Mouse (Mus musculus) layer of hippocampus, adult 9-10 months (tissue): ENCODE data around the gene Susd2.

Experiments used
- DNase-seq: peaks from one replicate; pipeline ENCODE4 v3.0.0; 2022; ENCODE audit warnings: low spot score

Gene Susd2

DNA sequence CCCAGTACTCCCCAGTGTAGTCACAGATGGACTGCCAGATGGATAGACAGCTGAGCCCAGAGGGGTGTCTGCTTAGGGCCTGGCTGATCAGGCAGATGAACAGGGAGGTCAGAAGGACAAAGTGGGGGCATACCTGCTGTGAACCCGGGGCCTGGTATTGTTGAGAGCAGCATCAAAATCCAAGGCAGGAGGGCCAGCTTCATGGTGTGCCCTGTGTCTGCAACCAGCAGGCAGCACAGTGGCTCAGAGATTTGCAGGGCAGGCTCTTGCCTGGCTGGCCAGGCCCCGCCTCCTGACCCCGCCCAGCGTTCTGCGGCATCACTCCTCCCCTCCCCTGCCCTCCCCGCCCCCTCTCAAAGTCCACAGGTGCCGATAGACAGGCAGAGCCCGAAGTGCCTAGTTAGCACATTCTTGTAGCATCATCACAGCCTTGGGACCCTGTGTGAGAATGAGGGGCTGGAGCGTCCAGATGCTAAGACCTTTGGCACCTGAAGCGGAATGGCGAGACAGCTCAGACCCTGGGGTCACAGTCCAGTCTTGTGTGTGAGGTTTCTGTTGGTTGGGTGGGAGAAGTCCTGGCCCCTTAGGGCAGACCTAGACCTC is at the start of gene Susd2:
Gene Susd2, minus strand, starts transcription at position 268 of the 603 bp plus-strand sequence.
- DNase-seq: no peak

DNA sequence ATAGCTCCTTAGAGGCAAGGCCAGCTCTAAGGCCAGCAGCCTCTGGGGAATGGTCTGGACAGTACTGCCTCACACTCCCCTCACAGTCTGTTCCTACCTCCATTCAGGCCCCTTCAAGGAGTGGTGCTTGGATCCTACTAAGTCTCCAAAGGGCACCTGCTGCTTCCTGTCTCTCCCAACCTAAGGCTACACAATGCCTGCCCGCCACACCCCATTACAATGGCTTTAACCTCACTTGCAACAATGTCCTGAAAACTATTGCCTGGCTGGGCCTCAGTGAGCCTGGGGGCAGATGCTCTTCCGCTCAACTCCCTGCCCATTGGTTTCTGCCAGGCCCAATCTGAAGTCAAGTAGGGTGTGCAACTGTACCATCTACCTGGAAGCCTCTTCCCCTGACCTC is 44.8 kb upstream of the Susd2 start:
- no peak for DNase-seq

DNA sequence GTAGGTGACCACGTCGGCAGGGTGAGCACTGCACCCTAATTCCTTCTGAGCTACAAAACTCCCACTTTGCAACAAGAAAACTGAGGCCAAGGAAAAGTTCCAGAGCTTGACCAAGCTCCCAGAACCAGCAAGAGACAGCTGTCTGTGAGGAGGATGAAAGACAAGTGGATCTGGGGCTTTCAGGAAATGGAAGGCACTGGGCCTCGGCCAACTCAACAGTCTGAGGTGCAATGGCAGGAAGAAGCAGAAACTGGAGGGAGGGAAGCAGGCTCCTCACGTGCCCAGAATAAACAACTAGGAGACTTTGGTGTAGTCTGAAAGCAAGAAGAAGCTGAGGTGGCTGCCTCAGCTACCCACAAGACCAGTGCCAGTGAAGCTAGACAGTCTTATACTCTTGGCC is 42.9 kb upstream of the Susd2 start:
- no peak for DNase-seq

DNA sequence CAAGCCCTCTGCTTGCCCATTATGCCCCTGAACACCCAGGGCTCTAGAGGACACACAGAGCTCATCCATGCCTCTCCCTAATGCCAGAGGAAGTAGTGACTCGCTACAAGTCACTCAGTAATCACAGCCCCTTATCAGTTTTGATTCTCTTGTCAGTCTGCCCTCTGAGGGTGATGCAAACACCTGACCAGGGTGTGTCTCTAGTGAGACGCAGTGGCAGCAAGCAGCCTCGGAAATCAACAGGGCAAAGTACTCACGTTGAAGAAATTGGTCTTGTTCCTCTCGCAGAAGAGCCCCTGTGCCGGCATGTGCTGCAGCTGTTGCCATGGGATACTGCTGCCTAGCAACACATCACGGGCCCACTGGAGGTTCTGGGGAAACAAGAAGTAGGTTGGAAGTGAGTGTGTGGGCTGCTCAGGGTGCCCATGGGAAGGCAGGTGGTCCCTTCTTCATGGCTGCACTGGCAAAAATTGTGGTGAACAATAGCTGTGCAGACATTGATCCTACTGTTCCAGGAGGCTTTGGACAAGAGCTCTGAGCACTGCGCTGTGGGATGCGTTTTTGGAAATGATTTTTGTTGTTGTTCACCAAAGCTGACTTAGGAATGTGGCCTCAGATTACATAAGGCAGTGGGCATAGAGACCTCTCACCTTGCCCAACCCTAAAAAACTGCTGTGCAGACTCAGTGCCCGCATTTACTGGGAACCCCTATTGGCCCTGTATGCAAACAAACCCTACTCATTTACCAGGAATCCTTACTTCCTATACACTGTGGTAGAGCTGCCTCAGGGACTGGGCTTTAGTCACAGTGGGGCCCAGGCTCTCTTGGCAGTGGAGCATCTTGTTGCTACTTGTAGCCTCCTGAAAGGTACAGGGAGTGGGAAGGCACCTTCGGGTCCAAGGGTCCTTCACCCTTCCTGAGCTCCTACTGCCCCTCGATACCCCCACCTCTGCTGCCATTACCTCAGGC is 40.5 kb upstream of the Susd2 start:
- DNase-seq: peak; percentile 61

DNA sequence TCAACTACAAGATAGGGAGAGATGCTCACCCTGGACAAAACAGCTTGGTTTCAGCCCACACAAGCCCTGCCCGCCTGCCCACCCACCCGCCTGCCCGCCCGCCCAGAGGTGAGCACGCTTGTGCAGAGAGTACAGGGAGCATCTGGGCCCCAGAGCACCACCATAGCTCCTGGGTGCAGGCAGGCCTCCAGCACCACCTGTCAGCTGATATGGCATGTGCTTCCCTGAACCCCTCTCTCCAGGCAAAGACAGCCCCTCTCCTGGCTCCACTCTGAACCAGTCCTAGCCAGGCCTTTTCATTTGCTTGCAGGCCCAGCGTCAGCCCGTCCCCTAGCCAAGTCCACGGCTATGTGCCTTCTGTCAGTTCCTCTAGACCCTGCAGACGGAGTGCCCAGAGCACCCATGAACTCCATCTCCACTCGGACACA is 36.8 kb upstream of the Susd2 start:
- no peak for DNase-seq

DNA sequence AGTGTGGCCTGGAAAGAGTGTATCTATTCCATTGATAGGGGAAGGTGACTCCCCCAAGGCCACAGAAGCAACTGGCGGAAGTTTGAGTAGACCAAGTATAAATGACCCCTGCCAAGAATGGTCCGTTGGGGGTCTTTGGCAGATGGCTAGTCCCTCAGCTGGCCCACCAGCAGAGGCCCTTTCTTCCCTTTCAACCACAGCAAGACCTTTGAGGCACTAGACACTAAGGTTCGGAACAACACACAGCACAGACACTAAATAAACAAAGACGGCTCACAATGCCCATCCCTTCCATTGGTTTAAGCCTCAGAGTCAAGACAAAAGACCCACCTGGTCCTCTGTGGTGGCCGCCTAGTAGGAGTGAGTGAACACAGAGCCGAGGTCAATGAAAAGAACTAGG is 35.4 kb upstream of the Susd2 start:
- no peak for DNase-seq

DNA sequence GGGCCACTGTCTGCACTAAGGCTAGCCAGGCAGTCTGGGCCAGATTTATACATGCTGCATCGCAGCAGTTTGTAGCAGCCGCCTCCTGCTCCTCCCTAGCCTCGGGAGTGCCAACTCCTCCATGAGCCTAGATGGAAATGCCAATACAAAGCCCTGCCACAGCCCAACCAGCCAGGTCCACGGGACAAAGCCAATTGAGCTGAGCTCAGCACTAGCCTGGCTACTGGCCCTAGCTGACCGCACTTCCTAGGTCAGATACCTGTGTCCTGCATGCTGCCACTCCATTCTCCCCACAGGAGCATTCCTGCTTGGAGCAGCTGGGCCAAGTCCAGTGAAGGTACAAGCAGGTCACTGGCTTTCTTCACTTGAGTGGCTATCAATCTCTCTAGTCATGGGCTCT is 34.2 kb upstream of the Susd2 start:
- DNase-seq: no peak

DNA sequence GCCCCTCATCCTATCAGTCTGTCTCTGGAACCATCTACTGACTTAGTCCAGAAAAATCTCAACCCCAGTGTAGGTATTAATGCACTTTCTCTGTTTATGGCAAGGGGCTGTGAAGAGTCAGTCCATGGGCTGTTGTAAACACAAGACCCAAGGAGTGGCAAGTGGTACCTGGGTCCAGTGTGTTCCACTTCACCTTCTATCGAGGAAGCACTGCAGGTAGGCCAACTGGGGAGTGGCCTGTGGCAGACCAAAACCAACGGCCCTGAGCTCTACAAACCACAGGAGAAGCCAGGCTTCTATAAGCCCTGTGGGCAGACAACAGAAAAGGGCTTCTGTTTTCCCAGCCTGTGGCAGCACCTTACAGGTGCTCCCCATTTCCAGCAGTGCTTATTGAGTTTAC is 33.8 kb upstream of the Susd2 start:
- DNase-seq: no peak

DNA sequence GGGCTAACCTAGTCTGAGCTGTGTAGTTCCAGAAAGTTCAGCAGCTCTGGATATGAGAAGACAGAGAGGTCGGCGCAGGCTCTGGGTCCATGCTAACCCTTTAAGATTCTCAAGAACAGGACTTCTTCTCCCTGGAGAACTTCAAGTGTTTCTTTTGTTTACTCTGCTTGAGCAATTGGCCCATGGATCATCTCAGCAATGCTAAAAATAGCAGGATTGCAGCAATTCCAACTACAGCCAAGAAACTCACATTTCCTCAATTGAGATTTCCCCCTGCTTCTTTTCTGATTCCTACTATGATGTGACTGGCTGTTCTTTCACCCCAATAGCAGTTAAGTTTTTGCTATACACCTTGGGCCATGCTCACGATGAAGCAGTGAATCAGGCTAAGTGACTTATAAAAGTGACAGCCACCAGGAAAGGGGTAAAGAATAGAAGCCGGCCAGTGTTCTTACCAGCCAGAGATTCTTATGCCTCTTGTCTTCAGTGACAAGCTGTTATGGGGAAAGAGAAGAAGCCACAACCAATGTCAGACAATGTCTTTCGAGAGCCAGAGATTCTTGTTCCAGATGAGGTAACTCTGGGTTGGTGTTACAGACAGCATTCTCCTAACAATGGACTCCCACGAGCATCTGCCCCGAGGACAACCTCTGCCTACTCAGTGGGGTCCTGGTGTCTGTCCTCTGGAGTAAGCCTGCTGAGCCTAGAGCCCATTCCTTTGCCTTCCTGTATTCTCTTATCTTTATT is 33.2 kb upstream of the Susd2 start:
- DNase-seq: no peak

DNA sequence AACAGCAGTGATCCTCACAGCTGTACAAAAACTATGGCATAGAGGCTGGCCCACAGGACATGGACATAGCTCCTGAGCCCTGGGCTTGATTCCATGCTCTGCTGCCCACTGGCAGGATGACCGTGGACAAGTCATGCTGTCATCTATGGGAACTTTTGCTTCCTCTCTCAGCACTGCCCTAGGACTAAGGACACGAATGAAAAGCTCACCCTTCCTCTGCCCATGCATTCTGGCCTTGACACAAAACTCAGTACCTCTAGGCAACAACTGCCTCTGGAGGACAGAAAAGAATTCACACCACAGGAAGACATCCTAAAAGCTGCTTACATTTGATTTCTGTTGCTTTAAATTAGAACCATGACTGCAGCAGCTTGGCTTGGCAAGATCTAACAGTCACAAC is 32.5 kb upstream of the Susd2 start:
- DNase-seq: no peak

DNA sequence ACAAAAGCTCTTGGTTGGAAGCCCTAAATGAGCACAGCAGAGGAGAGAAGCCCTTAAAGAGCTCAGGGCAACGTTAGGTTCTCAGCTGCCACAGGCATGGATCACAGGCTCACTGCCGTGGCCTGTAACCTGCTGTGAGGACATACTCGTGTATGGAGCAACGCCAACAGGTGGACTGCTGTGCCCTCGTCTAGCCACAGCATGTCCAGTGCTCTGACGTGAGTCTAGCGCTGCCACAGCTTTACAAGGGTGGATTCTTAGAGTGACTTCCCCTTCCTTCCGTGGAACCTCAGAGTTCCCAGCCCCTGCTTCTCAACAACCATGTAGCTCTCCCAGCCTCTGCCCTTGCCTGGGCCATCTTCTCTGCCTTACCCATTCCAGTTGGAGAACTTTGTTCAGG is 31.8 kb upstream of the Susd2 start:
- no peak for DNase-seq

DNA sequence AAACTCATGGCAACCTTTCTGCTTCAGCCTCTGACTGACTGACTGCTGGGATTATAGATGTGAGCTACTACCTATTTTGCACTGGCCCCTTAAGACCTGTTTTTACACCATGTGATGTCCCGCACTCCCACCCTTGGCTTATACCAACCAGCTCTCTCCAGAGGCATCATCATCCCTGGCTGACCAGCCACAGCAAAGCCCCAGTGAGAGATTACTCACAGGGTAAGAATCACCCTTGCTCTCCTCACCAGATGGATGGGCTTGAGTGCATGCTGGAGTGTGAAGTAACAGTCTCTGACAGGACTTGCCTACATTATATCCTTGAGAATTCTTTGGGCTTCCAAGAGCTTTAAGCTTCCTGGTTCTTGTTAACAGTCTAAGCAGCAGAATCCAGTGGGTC is 26.1 kb upstream of the Susd2 start:
- DNase-seq: no peak

DNA sequence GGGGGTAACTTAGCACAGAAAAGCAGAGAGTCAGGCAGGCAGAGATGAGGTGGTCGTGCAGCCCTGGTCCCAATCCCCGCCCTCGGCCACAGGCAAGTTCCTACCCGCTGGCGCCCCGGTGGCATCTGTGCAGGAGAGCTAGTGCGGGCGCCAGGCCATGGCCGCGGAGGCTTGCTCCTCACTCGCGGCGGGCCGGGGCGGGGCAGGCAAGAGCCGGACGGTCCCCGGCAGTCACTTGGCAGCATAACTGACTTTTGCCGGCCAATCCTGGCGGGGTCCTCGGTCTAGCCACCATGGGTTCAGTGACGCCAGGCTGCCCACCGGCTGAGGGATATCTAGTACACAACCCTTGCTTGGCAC is 24.1 kb upstream of the Susd2 start:
- DNase-seq: no peak

DNA sequence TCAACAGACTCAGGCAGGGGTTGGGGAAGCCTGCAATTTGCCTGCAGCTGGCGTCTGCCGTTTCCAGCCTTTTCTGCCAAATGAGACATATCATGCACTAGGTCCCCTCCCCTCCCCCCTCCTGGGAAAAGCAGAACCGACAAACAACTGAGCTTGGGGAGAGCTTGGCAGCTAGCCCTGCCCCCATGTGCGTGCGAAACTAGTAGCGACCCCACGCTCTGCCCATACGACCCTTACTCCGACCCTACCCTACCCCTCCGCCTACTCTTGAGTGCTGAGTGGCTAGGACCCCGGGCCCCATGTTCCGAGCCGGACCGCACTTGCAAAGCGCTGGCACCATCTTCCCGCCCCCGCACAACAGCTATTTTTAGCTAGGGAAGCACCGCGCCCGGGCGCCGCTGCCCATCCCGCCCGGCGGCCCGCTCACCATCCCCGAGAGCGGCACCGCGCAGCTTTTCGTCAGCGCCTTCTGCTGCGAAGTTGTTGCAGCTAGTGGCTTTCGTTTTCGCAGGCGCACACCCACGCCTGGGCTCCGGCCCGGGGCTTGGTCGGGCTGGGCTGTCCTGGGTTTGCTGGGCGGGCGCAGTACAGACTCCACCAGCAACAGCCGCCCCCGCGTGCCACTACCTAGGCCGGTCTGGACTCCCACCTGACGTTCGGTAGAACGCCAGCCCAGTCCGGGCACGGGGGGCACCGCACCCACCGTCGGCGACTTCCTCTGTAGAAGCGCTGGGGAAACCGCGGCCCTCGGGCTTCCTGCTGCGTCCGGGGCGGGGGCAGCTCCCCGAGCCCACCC is 23.5 kb upstream of the Susd2 start:
- DNase-seq: no peak

DNA sequence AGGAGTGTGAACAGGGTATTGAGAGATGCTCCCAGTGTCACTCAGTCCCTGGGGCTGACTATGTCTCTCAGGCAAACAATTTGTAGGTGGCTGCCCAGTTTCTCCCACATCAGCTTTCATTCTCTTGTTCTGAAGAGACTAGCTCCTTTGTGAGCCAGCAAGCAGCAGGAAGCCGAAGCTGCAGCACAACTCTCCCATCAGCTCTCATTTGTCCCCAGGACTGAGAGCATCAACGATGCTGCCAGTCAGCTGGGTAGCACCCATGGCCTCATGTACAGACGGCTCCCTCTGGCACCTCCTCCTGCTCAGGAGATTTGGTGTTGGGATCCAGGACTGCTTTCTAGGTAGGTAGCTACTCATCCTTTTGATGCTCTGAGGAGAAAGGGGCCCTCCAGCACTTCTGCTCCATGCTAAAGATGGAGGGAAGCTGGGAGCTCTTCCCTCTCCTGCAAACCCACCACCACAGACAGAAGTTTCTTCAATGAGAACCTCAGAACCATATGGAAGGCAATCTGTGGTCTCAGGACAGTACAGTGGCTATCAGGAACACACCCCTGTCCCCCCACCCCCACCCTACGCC is 22.7 kb upstream of the Susd2 start:
- DNase-seq: no peak

DNA sequence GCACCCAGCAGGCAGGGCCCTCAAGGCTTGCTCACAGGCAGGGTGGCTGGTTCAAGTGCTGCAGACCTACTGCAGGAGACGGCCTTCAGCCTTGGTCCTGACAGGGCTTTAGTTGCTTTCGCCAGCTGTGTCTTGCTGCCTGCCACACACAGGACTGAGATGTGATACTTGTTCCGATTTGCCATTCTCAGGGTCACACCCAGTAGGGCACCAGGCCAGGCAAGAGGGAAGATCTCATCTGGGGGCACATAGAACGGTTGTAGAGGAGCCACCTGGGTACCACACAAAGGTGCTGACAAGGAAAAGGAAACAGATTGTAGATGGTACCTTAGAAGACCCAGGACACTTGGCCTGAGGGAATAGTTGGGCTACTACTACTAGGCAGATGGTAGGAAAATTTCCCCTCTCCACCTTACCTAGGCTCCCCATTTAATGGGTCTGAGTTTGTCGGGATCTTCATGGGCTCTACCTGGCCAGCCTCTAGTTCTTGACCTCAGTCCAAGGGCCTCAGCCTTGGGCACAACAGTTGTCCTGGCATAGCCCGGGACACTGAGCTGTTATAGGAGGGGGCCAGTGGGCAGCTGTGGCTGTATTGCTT is 21.0 kb upstream of the Susd2 start:
- DNase-seq: no peak

DNA sequence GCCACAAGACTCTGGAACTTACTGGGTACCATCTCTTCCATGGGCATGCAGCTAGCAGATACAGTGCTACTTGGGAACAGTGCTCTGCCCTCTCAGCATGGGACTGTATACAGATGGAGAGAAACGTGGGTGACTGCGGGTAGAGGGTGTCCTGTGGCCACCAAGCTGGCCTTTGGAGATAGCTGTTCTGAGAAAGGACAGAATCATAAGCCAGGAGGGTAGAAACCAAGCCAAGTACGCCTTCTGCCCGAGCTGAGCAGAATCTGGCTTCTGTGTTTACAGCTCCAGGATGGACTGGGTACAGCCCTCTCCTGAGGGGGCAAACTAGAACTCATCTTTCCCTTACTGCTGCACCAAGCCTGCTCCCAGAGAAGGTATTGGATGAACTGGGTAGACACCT is 18.8 kb upstream of the Susd2 start:
- no peak for DNase-seq

DNA sequence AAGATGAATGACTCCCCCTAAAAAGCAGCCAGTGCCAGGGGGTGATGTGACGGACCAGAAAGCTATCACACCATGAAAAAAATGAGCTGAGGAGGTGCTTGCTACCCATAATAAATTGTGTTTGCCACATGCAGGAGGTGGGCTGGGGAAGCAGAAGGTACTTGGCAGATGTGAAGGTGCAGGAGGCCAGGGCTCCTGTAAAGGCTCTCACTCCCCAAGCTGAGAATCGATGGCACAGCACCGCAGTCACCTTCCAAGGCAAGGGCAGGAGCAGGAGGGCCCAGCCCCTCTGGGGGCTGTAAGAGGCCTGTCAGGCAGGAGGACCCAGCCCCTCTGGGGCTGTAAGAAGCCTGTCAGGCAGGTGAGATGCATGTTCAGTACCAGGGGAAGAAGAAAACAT is 18.1 kb upstream of the Susd2 start:
- no peak for DNase-seq

DNA sequence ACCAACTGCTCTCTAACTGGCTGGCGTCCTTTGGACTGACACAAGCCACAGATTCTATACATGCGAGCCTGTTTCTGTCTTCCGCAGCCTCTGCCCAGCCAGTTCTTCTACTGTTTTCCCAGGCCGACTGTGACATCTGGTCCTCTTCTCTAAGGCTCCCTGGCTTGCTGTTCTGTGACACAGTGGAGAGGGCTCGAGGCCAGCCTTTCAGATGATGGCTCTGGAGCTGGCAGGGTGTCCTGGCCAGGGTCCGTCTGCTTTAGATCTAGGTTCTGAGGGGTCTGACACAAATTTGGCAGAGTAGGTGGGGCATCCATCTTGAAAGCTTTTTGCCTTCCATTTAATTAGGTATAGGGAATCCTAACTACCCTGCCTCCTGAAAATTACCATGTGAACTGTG is 17.6 kb upstream of the Susd2 start:
- no peak for DNase-seq

DNA sequence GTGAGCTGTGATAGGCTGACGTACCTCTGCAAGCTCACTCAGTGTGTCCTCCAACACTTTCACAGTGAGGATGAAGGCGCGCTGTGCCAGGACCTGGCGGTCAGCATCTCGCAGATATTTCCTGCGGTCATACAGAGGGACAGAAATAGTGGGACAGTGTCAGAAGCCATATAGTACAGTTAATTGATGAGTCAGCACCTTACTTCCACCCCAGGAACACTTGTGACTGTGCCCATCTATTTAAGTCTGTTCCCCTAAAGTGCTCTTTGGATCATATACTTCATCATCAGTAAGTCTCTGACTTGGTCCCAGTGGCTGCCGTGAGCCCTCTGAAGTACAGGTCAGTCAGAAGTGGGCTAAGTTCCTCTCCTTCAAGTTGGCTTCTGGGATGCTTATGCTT is 14.0 kb upstream of the Susd2 start:
- no peak for DNase-seq

DNA sequence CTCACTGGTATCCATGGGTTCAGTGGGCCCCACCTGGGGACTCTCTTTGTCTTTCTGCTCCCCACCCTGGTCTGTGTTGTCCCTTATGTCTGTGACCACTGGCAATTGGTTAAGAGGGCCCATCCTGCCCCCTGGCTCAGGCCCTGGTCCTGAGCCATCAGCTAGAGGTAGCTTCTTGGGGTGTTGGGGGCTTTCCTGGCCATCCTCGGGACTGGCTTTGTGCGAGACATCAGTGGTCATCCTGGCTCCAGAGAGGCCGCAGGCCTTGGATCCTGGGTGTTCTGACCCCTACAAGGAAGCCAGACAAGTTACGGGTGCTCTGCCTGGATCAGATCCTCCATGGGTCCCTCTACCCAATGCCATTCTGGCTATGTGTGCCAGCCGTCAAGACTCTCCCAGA is 13.4 kb upstream of the Susd2 start:
- DNase-seq: no peak
